Mouse (Mus musculus): ENCODE data around the gene Tfb1m. TPM values are rescaled to one million over a fixed set of nuclear protein-coding genes. Genes with fewer than 3 reads are reported as not detected.

Gene Tfb1m
- polyA plus RNA-seq, 1 experiment from 2014 or later: 14.1 TPM

GRCm38 (mm10) chr17:3498580-3498979, 59.0 kb downstream of the Tfb1m start:
- no peaks in the 10 kb centered on the region for H3K36me3 ChIP-seq (replicated peaks; ENCODE audit: control insufficient read depth, insufficient read depth)
- H3K27me3 ChIP-seq (ENCODE audit: control insufficient read depth, insufficient read depth, low read length): no peaks in the 10 kb centered on the region
- DNase-seq (ENCODE audit: low spot score): no peak
- no peak for ATAC-seq (ENCODE audit: low FRiP score)
- H3K4me2 ChIP-seq (replicated peaks): no peak overlapping the region
- H3K27ac ChIP-seq: no peak overlapping the region
- no peak overlapping the region for H3K4me3 ChIP-seq (replicated peaks; ENCODE audit: low read length)
- no peak overlapping the region for H3K9ac ChIP-seq
- no peaks in the 10 kb centered on the region for H3K9me3 ChIP-seq (ENCODE audit: control insufficient read depth, low read length)
- H3K4me1 ChIP-seq (replicated peaks; ENCODE audit: control insufficient read depth, insufficient read depth, low read length): no peaks in the 10 kb centered on the region
- WGBS: 94% methylated on average over 3 of the region's 3 CpGs

DNA sequence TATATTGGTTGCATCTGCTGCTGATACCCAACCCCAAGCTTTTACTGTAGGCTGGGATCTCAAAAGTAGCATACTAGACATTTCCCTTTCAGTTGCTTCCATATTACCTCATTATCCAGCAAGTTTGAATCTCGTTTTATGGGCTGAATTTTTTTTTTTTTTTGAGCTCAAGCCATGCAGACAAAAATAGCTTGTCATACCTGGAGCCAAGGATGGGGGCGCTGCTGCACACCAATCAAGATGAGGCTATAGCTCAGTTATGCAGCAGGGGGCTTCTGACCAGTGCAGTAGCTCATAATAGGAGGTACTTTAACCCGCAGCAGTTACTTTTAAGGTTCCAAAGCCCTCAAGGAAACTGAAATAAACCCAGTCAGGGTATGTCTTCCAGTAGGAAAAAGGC, 59.5 kb downstream of the Tfb1m start:
- Histone ChIP-seq H3K27ac (no peak overlapping the region), H3K4me3 (replicated peaks; ENCODE audit: low read length) (no peak overlapping the region), H3K9ac (no peak overlapping the region), H3K27me3 (ENCODE audit: control insufficient read depth, insufficient read depth, low read length) (no peaks in the 10 kb centered on the region), H3K4me2 (replicated peaks) (no peak overlapping the region), H3K36me3 (replicated peaks; ENCODE audit: control insufficient read depth, insufficient read depth) (no peaks in the 10 kb centered on the region), H3K9me3 (ENCODE audit: control insufficient read depth, low read length) (no peaks in the 10 kb centered on the region), H3K4me1 (replicated peaks; ENCODE audit: control insufficient read depth, insufficient read depth, low read length) (no peaks in the 10 kb centered on the region)
- DNase-seq (ENCODE audit: low spot score) (peak; percentile 40), ATAC-seq (ENCODE audit: low FRiP score) (no peak)
- WGBS: 35% methylated on average over 3 of the region's 3 CpGs

- Histone ChIP-seq H3K4me3 (replicated peaks; ENCODE audit: low read length) (no peak overlapping the region), H3K36me3 (replicated peaks; ENCODE audit: control insufficient read depth, insufficient read depth) (no peaks in the 10 kb centered on the region), H3K9me3 (ENCODE audit: control insufficient read depth, low read length) (no peaks in the 10 kb centered on the region), H3K9ac (no peak overlapping the region), H3K4me2 (replicated peaks) (no peak overlapping the region), H3K27me3 (ENCODE audit: control insufficient read depth, insufficient read depth, low read length) (no peaks in the 10 kb centered on the region), H3K4me1 (replicated peaks; ENCODE audit: control insufficient read depth, insufficient read depth, low read length) (no peaks in the 10 kb centered on the region), H3K27ac (no peak overlapping the region)
- ATAC-seq (ENCODE audit: low FRiP score): no peak
- DNase-seq (ENCODE audit: low spot score): no peak
- 96% methylated on average over 3 of the region's 3 CpGs for WGBS
Observed at GRCm38 (mm10) chr17:3496080-3496479, 61.5 kb downstream of the Tfb1m start.

- H3K4me2 ChIP-seq (replicated peaks): no peak overlapping the region
- WGBS: 89% methylated on average over 2 of the region's 2 CpGs
Observed at GRCm38 (mm10) chr17:3495576-3495975, 62.0 kb downstream of the Tfb1m start.

DNA sequence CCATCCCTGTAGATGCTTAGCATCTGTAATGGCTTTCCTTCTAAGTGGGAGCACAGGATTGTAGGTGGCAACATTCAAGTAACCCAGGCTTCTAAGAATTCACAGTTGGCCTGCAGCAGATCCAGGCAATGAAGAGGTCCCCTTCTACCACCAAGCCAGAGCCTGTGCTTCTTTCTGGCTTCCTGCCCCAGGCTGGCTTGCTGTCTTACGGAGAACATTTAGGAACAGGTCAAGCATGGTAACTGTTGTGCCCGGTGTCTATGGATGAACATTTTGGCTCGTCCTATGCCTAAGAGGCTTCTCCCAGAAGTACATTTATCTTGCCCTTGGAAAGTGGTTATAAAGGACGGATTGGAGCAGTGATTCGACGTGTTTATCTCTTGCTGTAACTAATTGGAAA, 65.9 kb downstream of the Tfb1m start:
- no peaks in the 10 kb centered on the region for H3K9me3 ChIP-seq (ENCODE audit: control insufficient read depth, low read length)
- no peak overlapping the region for H3K4me2 ChIP-seq (replicated peaks)
- ATAC-seq (ENCODE audit: low FRiP score) (no peak), DNase-seq (ENCODE audit: low spot score) (no peak)
- H3K36me3 ChIP-seq (replicated peaks; ENCODE audit: control insufficient read depth, insufficient read depth): no peaks in the 10 kb centered on the region
- H3K27me3 ChIP-seq (ENCODE audit: control insufficient read depth, insufficient read depth, low read length): no peaks in the 10 kb centered on the region
- H3K4me3 ChIP-seq (replicated peaks; ENCODE audit: low read length): no peak overlapping the region
- WGBS: 86% methylated on average over 6 of the region's 6 CpGs
- H3K9ac ChIP-seq: no peak overlapping the region
- no peak overlapping the region for H3K27ac ChIP-seq
- H3K4me1 ChIP-seq (replicated peaks; ENCODE audit: control insufficient read depth, insufficient read depth, low read length): no peaks in the 10 kb centered on the region

More at GRCm38 (mm10) chr17:3495576-3495975, 62.0 kb downstream of the Tfb1m start:
- ATAC-seq (ENCODE audit: low FRiP score) (no peak), DNase-seq (ENCODE audit: low spot score) (no peak)
- Histone ChIP-seq H3K27me3 (ENCODE audit: control insufficient read depth, insufficient read depth, low read length) (no peaks in the 10 kb centered on the region), H3K27ac (no peak overlapping the region), H3K4me3 (replicated peaks; ENCODE audit: low read length) (no peak overlapping the region), H3K9ac (no peak overlapping the region), H3K36me3 (replicated peaks; ENCODE audit: control insufficient read depth, insufficient read depth) (no peaks in the 10 kb centered on the region), H3K9me3 (ENCODE audit: control insufficient read depth, low read length) (no peaks in the 10 kb centered on the region), H3K4me1 (replicated peaks; ENCODE audit: control insufficient read depth, insufficient read depth, low read length) (no peaks in the 10 kb centered on the region)

DNA sequence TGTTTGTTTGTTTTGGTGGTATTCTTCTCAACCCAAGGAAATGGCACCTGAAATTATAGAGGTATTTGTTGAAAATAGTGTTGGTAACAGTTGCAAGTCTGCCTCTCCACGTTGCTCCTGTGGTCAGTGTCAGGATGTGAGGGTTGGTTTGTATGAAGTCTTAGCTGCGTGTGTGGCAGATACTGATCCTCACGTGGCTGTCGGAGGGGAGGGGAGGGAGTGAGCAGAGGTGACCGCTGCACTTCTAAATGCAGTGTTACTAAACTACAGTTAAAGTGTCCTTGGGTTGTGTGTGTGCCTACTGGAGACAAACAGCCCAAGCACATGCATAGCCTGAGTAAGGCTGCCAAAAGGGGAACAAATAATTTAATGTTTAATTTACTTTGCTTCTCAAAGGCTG, 66.5 kb downstream of the Tfb1m start:
- no peaks in the 10 kb centered on the region for H3K4me1 ChIP-seq (replicated peaks; ENCODE audit: control insufficient read depth, insufficient read depth, low read length)
- H3K4me3 ChIP-seq (replicated peaks; ENCODE audit: low read length): no peak overlapping the region
- no peak overlapping the region for H3K27ac ChIP-seq
- no peak overlapping the region for H3K9ac ChIP-seq
- no peaks in the 10 kb centered on the region for H3K27me3 ChIP-seq (ENCODE audit: control insufficient read depth, insufficient read depth, low read length)
- ATAC-seq (ENCODE audit: low FRiP score) (no peak), DNase-seq (ENCODE audit: low spot score) (no peak)
- no peaks in the 10 kb centered on the region for H3K36me3 ChIP-seq (replicated peaks; ENCODE audit: control insufficient read depth, insufficient read depth)
- no peaks in the 10 kb centered on the region for H3K9me3 ChIP-seq (ENCODE audit: control insufficient read depth, low read length)
- no peak overlapping the region for H3K4me2 ChIP-seq (replicated peaks)
- 73% methylated on average over 5 of the region's 5 CpGs for WGBS

GRCm38 (mm10) chr17:3490216-3490895, 67.2 kb downstream of the Tfb1m start:
- Histone ChIP-seq H3K27me3 (ENCODE audit: control insufficient read depth, insufficient read depth, low read length) (no peaks in the 10 kb centered on the region), H3K4me3 (replicated peaks; ENCODE audit: low read length) (no peak overlapping the region), H3K4me2 (replicated peaks) (no peak overlapping the region), H3K36me3 (replicated peaks; ENCODE audit: control insufficient read depth, insufficient read depth) (no peaks in the 10 kb centered on the region), H3K9ac (no peak overlapping the region), H3K27ac (no peak overlapping the region), H3K9me3 (ENCODE audit: control insufficient read depth, low read length) (no peaks in the 10 kb centered on the region), H3K4me1 (replicated peaks; ENCODE audit: control insufficient read depth, insufficient read depth, low read length) (no peaks in the 10 kb centered on the region)
- 85% methylated on average over 11 of the region's 11 CpGs for WGBS
- no peak for ATAC-seq (ENCODE audit: low FRiP score)
- no peak for DNase-seq (ENCODE audit: low spot score)

GRCm38 (mm10) chr17:3487721-3488601, 69.6 kb downstream of the Tfb1m start:
- no peaks in the 10 kb centered on the region for H3K9me3 ChIP-seq (ENCODE audit: control insufficient read depth, low read length)
- no peak overlapping the region for H3K9ac ChIP-seq
- no peak overlapping the region for H3K4me2 ChIP-seq (replicated peaks)
- no peak overlapping the region for H3K4me3 ChIP-seq (replicated peaks; ENCODE audit: low read length)
- H3K4me1 ChIP-seq (replicated peaks; ENCODE audit: control insufficient read depth, insufficient read depth, low read length): no peaks in the 10 kb centered on the region
- WGBS: 74% methylated on average over 12 of the region's 12 CpGs
- H3K27me3 ChIP-seq (ENCODE audit: control insufficient read depth, insufficient read depth, low read length): no peaks in the 10 kb centered on the region
- no peak for DNase-seq (ENCODE audit: low spot score)
- H3K36me3 ChIP-seq (replicated peaks; ENCODE audit: control insufficient read depth, insufficient read depth): no peaks in the 10 kb centered on the region
- no peak for ATAC-seq (ENCODE audit: low FRiP score)
- no peak overlapping the region for H3K27ac ChIP-seq

- no peaks in the 10 kb centered on the region for H3K4me1 ChIP-seq (replicated peaks; ENCODE audit: control insufficient read depth, insufficient read depth, low read length)
- 93% methylated on average over 4 of the region's 4 CpGs for WGBS
- DNase-seq (ENCODE audit: low spot score): no peak
- no peak overlapping the region for H3K9ac ChIP-seq
- H3K36me3 ChIP-seq (replicated peaks; ENCODE audit: control insufficient read depth, insufficient read depth): no peaks in the 10 kb centered on the region
- H3K27me3 ChIP-seq (ENCODE audit: control insufficient read depth, insufficient read depth, low read length): no peaks in the 10 kb centered on the region
- no peak overlapping the region for H3K4me3 ChIP-seq (replicated peaks; ENCODE audit: low read length)
- ATAC-seq (ENCODE audit: low FRiP score): no peak
- no peak overlapping the region for H3K4me2 ChIP-seq (replicated peaks)
- no peaks in the 10 kb centered on the region for H3K9me3 ChIP-seq (ENCODE audit: control insufficient read depth, low read length)
- no peak overlapping the region for H3K27ac ChIP-seq
Observed at GRCm38 (mm10) chr17:3487211-3487610, 70.4 kb downstream of the Tfb1m start.
